Mouse (Mus musculus) heart, embryonic 14.5 days (tissue): ENCODE data around the gene D930020B18Rik. TPM values are rescaled to one million over a fixed set of nuclear protein-coding genes. Genes with fewer than 3 reads are reported as not detected.

Source experiments
- ATAC-seq: fragments of 200-750 bp; cut with Nextera tagmentation; 2 replicates; pipeline ENCODE4 v1.8.0; 2017; ENCODE audit warnings: low read depth, moderate TSS enrichment; ENCODE audit not compliant: insufficient number of reproducible peaks, insufficient read depth, low FRiP score
- H3K27ac ChIP-seq, 2 experiments: fragments of 200-500 bp in 1 of 2; fragments of 300-500 bp in 1 of 2; sonication (generic) in 1 of 2; replicated peaks in 1 of 2; 2 replicates each; pipeline ENCODE4 v1.5.1; 2012 to 2014; ENCODE audit warnings: low read depth in 2 of 2, low read length in 2 of 2, control low read depth in 1 of 2, mild to moderate bottlenecking in 1 of 2, mixed read lengths in 1 of 2; ENCODE audit not compliant: control insufficient read depth in 1 of 2, insufficient read depth in 1 of 2
- H3K27me3 ChIP-seq: fragments of 300-500 bp; sonication (generic); 2 replicates; pipeline ENCODE4 v1.6.1; 2014; ENCODE audit warnings: mild to moderate bottlenecking, low read length, control low read depth; ENCODE audit not compliant: control insufficient read depth, insufficient read depth
- H3K36me3 ChIP-seq: fragments of 300-500 bp; sonication (generic); 2 replicates; pipeline ENCODE4 v1.6.1; 2014; ENCODE audit warnings: mild to moderate bottlenecking, control low read depth, low read length, mixed read lengths; ENCODE audit not compliant: control insufficient read depth, insufficient read depth
- H3K4me1 ChIP-seq, 2 experiments: fragments of 200-500 bp in 1 of 2; fragments of 300-500 bp in 1 of 2; sonication (generic) in 1 of 2; 2 replicates each; pipeline ENCODE4 v1.6.1; 2012 to 2014; ENCODE audit warnings: low read length in 2 of 2, control low read depth in 1 of 2, mixed read lengths in 1 of 2; ENCODE audit not compliant: control insufficient read depth in 2 of 2, insufficient read depth in 2 of 2
- H3K4me2 ChIP-seq: fragments of 300-500 bp; sonication (generic); 2 replicates; pipeline ENCODE4 v1.6.1; 2014; ENCODE audit warnings: mild to moderate bottlenecking, low read length
- H3K4me3 ChIP-seq, 2 experiments: fragments of 200-500 bp in 1 of 2; fragments of 300-500 bp in 1 of 2; sonication (generic) in 1 of 2; 2 replicates each; pipeline ENCODE4 v1.5.1; 2012 to 2014; ENCODE audit warnings: low read length in 2 of 2, mild to moderate bottlenecking in 2 of 2, control low read depth in 1 of 2, low read depth in 1 of 2, moderate library complexity in 1 of 2; ENCODE audit not compliant: control insufficient read depth in 1 of 2, insufficient read depth in 1 of 2
- H3K9ac ChIP-seq: fragments of 300-500 bp; sonication (generic); 2 replicates; pipeline ENCODE4 v1.6.1; 2014; ENCODE audit warnings: mild to moderate bottlenecking, low read length
- H3K9me3 ChIP-seq: fragments of 300-500 bp; sonication (generic); 2 replicates; pipeline ENCODE4 v1.6.1; 2016; ENCODE audit warnings: low read length, control low read depth; ENCODE audit not compliant: control insufficient read depth
- WGBS: fragments of 180-500 bp; shearing (Covaris S2); extraction: QIAGEN DNeasy Blood & Tissue Kit; methylation state at CpG from one replicate; pipeline ENCODE4 v1.1.7; 2014; 5-methylcytosine and 5-hydroxymethylcytosine counted together
- polyA plus RNA-seq: library from polyadenylated mRNA; unstranded; fragments of >200 nt; fragmentation: Nextera tagmentation; extraction: Ambion mirVana; gene quantifications from 2 replicates; pipeline ENCODE4 v1.2.1, GENCODE M21; 2014

D930020B18Rik gene
- polyA plus RNA-seq, 1 experiment from 2014 or later, result not detected

- Histone ChIP-seq H3K27me3 (no peaks in the 10 kb centered on the region), H3K36me3 (no peaks in the 10 kb centered on the region), H3K27ac (no peak overlapping the region), H3K4me1 (peaks cover 4 to 6% of the 10 kb centered on the region in 2 experiments; a peak in 3 of 4 replicates), H3K9me3 (no peaks in the 10 kb centered on the region), H3K9ac (no peak overlapping the region), H3K4me2 (no peak overlapping the region), H3K4me3 (no peak overlapping the region)
- WGBS, result 69% methylated on average over 13 of the region's 13 CpGs
- ATAC-seq, result no peak
These were observed 22.2 kb downstream of the D930020B18Rik start for GRCm38 (mm10) chr10:121663599-121663998.

GRCm38 (mm10) chr10:121665631-121666145 lies 24.3 kb downstream of the D930020B18Rik start:
- H3K27ac ChIP-seq, result no peak overlapping the region
- 52% methylated on average over 8 of the region's 8 CpGs for WGBS
- H3K4me1 ChIP-seq, result peaks cover 4 to 6% of the 10 kb centered on the region in 2 experiments; a peak in 3 of 4 replicates
- no peak overlapping the region for H3K4me3 ChIP-seq
- H3K36me3 ChIP-seq, result no peaks in the 10 kb centered on the region
- no peak overlapping the region for H3K4me2 ChIP-seq
- H3K27me3 ChIP-seq, result no peaks in the 10 kb centered on the region
- no peak for ATAC-seq
- H3K9ac ChIP-seq, result no peak overlapping the region
- no peaks in the 10 kb centered on the region for H3K9me3 ChIP-seq

GRCm38 (mm10) chr10:121669103-121669502 lies 27.7 kb downstream of the D930020B18Rik start:
- 73% methylated on average over 10 of the region's 10 CpGs for WGBS
- H3K9me3 ChIP-seq, result peaks cover 5% of the 10 kb centered on the region; the same call in 1 of the 2 replicates
- peaks cover 6 to 12% of the 10 kb centered on the region in 2 experiments; a peak in 3 of 4 replicates for H3K4me1 ChIP-seq
- ATAC-seq, result no peak
- no peak overlapping the region for H3K27ac ChIP-seq
- H3K4me3 ChIP-seq, result no peak overlapping the region
- H3K36me3 ChIP-seq, result no peaks in the 10 kb centered on the region
- H3K27me3 ChIP-seq, result no peaks in the 10 kb centered on the region
- no peak overlapping the region for H3K4me2 ChIP-seq
- H3K9ac ChIP-seq, result no peak overlapping the region

- Histone ChIP-seq H3K4me2 (no peak overlapping the region), H3K4me3 (no peak overlapping the region), H3K36me3 (no peaks in the 10 kb centered on the region), H3K27ac (no peak overlapping the region), H3K27me3 (no peaks in the 10 kb centered on the region), H3K9ac (no peak overlapping the region), H3K4me1 (peaks cover 0 to 8% of the 10 kb centered on the region in 2 experiments; a peak in 2 of 4 replicates), H3K9me3 (peaks cover 5% of the 10 kb centered on the region; the same call in 1 of the 2 replicates)
- 50% methylated on average over 7 of the region's 7 CpGs for WGBS
- no peak for ATAC-seq
These were observed 35.6 kb downstream of the D930020B18Rik start for GRCm38 (mm10) chr10:121677019-121677418.

- Histone ChIP-seq H3K9ac (no peak overlapping the region), H3K27ac (no peak overlapping the region), H3K4me2 (no peak overlapping the region), H3K4me3 (no peak overlapping the region), H3K36me3 (no peaks in the 10 kb centered on the region), H3K9me3 (no peaks in the 10 kb centered on the region), H3K4me1 (no peaks in the 10 kb centered on the region; a peak in 1 of 4 replicates), H3K27me3 (no peaks in the 10 kb centered on the region)
- ATAC-seq, result no peak
- WGBS, result 76% methylated on average over 2 of the region's 2 CpGs
These were observed 39.5 kb downstream of the D930020B18Rik start for GRCm38 (mm10) chr10:121680902-121681301.

GRCm38 (mm10) chr10:121682539-121682938 lies 41.2 kb downstream of the D930020B18Rik start:
- WGBS, result 91% methylated on average over 10 of the region's 10 CpGs
- Histone ChIP-seq H3K9ac (no peak overlapping the region), H3K36me3 (no peaks in the 10 kb centered on the region), H3K9me3 (no peaks in the 10 kb centered on the region), H3K4me2 (no peak overlapping the region), H3K4me3 (no peak overlapping the region), H3K4me1 (no peaks in the 10 kb centered on the region), H3K27me3 (no peaks in the 10 kb centered on the region), H3K27ac (no peak overlapping the region)
- no peak for ATAC-seq

- H3K4me3 ChIP-seq, result no peak overlapping the region
- 80% methylated on average over 4 of the region's 4 CpGs for WGBS
- H3K36me3 ChIP-seq, result no peaks in the 10 kb centered on the region
- no peak overlapping the region for H3K9ac ChIP-seq
- ATAC-seq, result no peak
- H3K4me1 ChIP-seq, result no peaks in the 10 kb centered on the region
- no peaks in the 10 kb centered on the region for H3K9me3 ChIP-seq
- H3K27ac ChIP-seq, result no peak overlapping the region
- no peaks in the 10 kb centered on the region; the same call in 1 of the 2 replicates for H3K27me3 ChIP-seq
- no peak overlapping the region for H3K4me2 ChIP-seq
These were observed 44.8 kb downstream of the D930020B18Rik start for GRCm38 (mm10) chr10:121686153-121686660.

GRCm38 (mm10) chr10:121687511-121687910 lies 46.1 kb downstream of the D930020B18Rik start:
- Histone ChIP-seq H3K4me1 (no peaks in the 10 kb centered on the region), H3K27me3 (no peaks in the 10 kb centered on the region; the same call in 1 of the 2 replicates), H3K4me2 (no peak overlapping the region), H3K27ac (no peak overlapping the region), H3K36me3 (no peaks in the 10 kb centered on the region), H3K9ac (no peak overlapping the region), H3K4me3 (no peak overlapping the region), H3K9me3 (no peaks in the 10 kb centered on the region)
- ATAC-seq, result no peak
- 66% methylated on average over 7 of the region's 7 CpGs for WGBS
